14 mouse cellular contexts compared by ENCODE assay signal in genomic region chr13:113622122-113622864, GRCm38 (mm10). TPM values are rescaled to one million over a fixed set of nuclear protein-coding genes. Genes with fewer than 3 reads are reported as not detected.
DNase-seq lines count a peak whose midpoint lies in the region; ATAC-seq and TF ChIP-seq lines count a peak whose summit lies in the region.
"Had no signal": no experiment of that assay in that cellular context is flagged by ENCODE, and none has a peak within 500 bp of the region (broad histone marks: within the 10 kb centered on the region; RNA-seq: fewer than 3 reads in every experiment).

No protein-coding gene starts in this region.

- H3K36me3 ChIP-seq in lung, embryonic 14.5 days (ENCODE audit: insufficient read depth): no peaks in the 10 kb centered on the region
- no peaks in the 10 kb centered on the region for H3K36me3 ChIP-seq in limb, embryonic 11.5 days (ENCODE audit: control insufficient read depth, insufficient read depth, low read length)
- H3K36me3 ChIP-seq: heart, embryonic 13.5 days; limb, embryonic 15.5 days had no signal

- peak; percentile 94 for DNase-seq in heart, adult 11 months
- no peak for DNase-seq in heart, postnatal 4 days
- peak; percentile 30 for DNase-seq in lung, embryonic 14.5 days
- no peak for DNase-seq in lung, adult 2 months
- peak; percentile 82 for DNase-seq in embryo, embryonic 10.5 days (ENCODE audit: low spot score)
- DNase-seq in limb, embryonic 11.5 days (ENCODE audit: low spot score): peak; percentile 55
- no peak for DNase-seq in cerebellum, adult 18-20 months
- no peak for DNase-seq in right cerebral cortex, postnatal 14 days
- DNase-seq: cerebellum, adult 9-11 months; layer of hippocampus, adult 9-11 months had no signal

- peaks cover 5% of the 10 kb centered on the region; the same call in 1 of the 2 replicates for H3K4me1 ChIP-seq in lung, embryonic 14.5 days (ENCODE audit: insufficient read depth)
- peaks cover 7% of the 10 kb centered on the region for H3K4me1 ChIP-seq in lung, adult 2 months (ENCODE audit: control insufficient read depth, insufficient read depth, low read length)
- H3K4me1 ChIP-seq in limb, embryonic 11.5 days (ENCODE audit: control insufficient read depth, insufficient read depth, low read length): peaks cover 14% of the 10 kb centered on the region

- no peak overlapping the region for H3K9ac ChIP-seq in lung, embryonic 14.5 days
- H3K9ac ChIP-seq in limb, embryonic 11.5 days (ENCODE audit: low read length): no peak overlapping the region
- H3K9ac ChIP-seq: heart, embryonic 13.5 days; limb, embryonic 15.5 days had no signal

- no peak for TF ChIP-seq CTCF in lung, embryonic 14.5 days (IDR thresholded peaks at IDR 0.05; ENCODE audit: low read depth)
- TF ChIP-seq CTCF in lung, adult 2 months (IDR thresholded peaks at IDR 0.05; ENCODE audit: insufficient read depth, low read length): no peak

- 0 out of 2 replicates have a peak overlapping the region, but pooled peaks have one; percentile 36 for H3K27ac ChIP-seq in lung, embryonic 14.5 days (ENCODE audit: low read depth)
- peak overlapping the region; percentile 45; the same call in 1 of the 2 replicates for H3K27ac ChIP-seq in limb, embryonic 11.5 days (replicated peaks; ENCODE audit: low read depth, low read length)
- H3K27ac ChIP-seq: heart, embryonic 13.5 days; limb, embryonic 15.5 days had no signal

- no peak overlapping the region for H3K4me3 ChIP-seq in lung, embryonic 14.5 days (ENCODE audit: low read depth, low read length)
- no peak overlapping the region for H3K4me3 ChIP-seq in lung, adult 2 months (replicated peaks; ENCODE audit: extremely low read depth, low read depth, low read length)
- no peak overlapping the region for H3K4me3 ChIP-seq in limb, embryonic 11.5 days (ENCODE audit: low read depth, low read length)
- H3K4me3 ChIP-seq: heart, embryonic 13.5 days; limb, embryonic 15.5 days had no signal

- H3K27me3 ChIP-seq in lung, embryonic 14.5 days (ENCODE audit: insufficient read depth, low read length): no peaks in the 10 kb centered on the region
- H3K27me3 ChIP-seq in limb, embryonic 11.5 days (ENCODE audit: control insufficient read depth, insufficient read depth, low read length): no peaks in the 10 kb centered on the region
- H3K27me3 ChIP-seq: heart, embryonic 13.5 days; limb, embryonic 15.5 days had no signal

- 24% methylated on average over 11 of the region's 11 CpGs for WGBS in lung, embryonic 14.5 days
- WGBS in lung, adult 2 months: 39% methylated on average over 11 of the region's 11 CpGs
- 37% methylated on average over 11 of the region's 11 CpGs for WGBS in limb, embryonic 11.5 days

- no peaks in the 10 kb centered on the region for H3K9me3 ChIP-seq in lung, embryonic 14.5 days (ENCODE audit: low read depth, low read length)
- no peaks in the 10 kb centered on the region for H3K9me3 ChIP-seq in limb, embryonic 11.5 days (ENCODE audit: control insufficient read depth, low read length)
- H3K9me3 ChIP-seq: heart, embryonic 13.5 days; limb, embryonic 15.5 days had no signal

- H3K4me2 ChIP-seq in lung, embryonic 14.5 days: no peak overlapping the region
- peak overlapping the region; percentile 18; the same call in 1 of the 2 replicates for H3K4me2 ChIP-seq in limb, embryonic 11.5 days (ENCODE audit: low read depth, severe bottlenecking)
- H3K4me2 ChIP-seq: heart, embryonic 13.5 days; limb, embryonic 15.5 days had no signal

- ATAC-seq in lung, embryonic 14.5 days (ENCODE audit: insufficient read depth): no peak
- ATAC-seq in limb, embryonic 11.5 days (ENCODE audit: insufficient number of reproducible peaks, low FRiP score, low TSS enrichment, low read depth): peak; percentile 72; the same call in 1 of the 2 replicates
- ATAC-seq: activated CD4-positive, CD25-positive, alpha-beta regulatory T cell, adult 4 months had no signal

- TF ChIP-seq POLR2A in lung, adult 2 months (IDR thresholded peaks at IDR 0.05; ENCODE audit: borderline replicate concordance, extremely low read depth, low read depth, low read length): no peak

RNA-seq across cellular contexts. Expression of gene Snx18, which starts 3.9 kb away (rescaled TPM):
- 10 to 100 TPM; 32.6 to 34.4 TPM for total RNA-seq in heart, postnatal 4 days (2021)
- 29.9 and 30.2 TPM in 2 replicates for polyA plus RNA-seq in lung, embryonic 14.5 days (2014; fragmentation: Nextera tagmentation; extraction: Ambion mirVana)
- polyA plus RNA-seq in lung, adult 2 months (2012; rRNA removed): 22.8 and 27.0 TPM in 2 replicates
- polyA plus RNA-seq in limb, embryonic 11.5 days (2014; fragmentation: Nextera tagmentation; extraction: Ambion mirVana): 32.8 and 39.2 TPM in 2 replicates

RNA-seq across cellular contexts. Expression of gene Hspb3, which starts 41.2 kb away (rescaled TPM):
- total RNA-seq in heart, postnatal 4 days (2021): 10 to 100 TPM; 27.4 to 28.9 TPM
- polyA plus RNA-seq in lung, embryonic 14.5 days (2014; fragmentation: Nextera tagmentation; extraction: Ambion mirVana): 1.3 TPM in 1 of 2 replicates, not detected in the other
- 0.27 and 0.92 TPM in 2 replicates for polyA plus RNA-seq in lung, adult 2 months (2012; rRNA removed)
- 0.26 and 0.27 TPM in 2 replicates for polyA plus RNA-seq in limb, embryonic 11.5 days (2014; fragmentation: Nextera tagmentation; extraction: Ambion mirVana)
- total RNA-seq: ES-E14 had no signal
- polyA plus RNA-seq: activated CD4-positive, CD25-positive, alpha-beta regulatory T cell, adult 4 months had no signal

Comparison
In these comparisons a context has a peak if more than half of its experiments do, and no peak if none do; other contexts are left out.
1. DNase-seq: peak in heart, adult 11 months (single experiment), lung, embryonic 14.5 days (single experiment), embryo, embryonic 10.5 days (single experiment) and limb, embryonic 11.5 days (single experiment); none in heart, postnatal 4 days (single experiment), lung, adult 2 months (single experiment), cerebellum, adult 18-20 months (0 of 2) and right cerebral cortex, postnatal 14 days (single experiment).